Mouse (Mus musculus) cerebellum, postnatal 4 days (tissue): ENCODE data around the gene Wasf3.
"Not testable (repeated sequence)": the region's sequence is repeated elsewhere in the genome, so short reads cannot be mapped to it uniquely, and the experiment has no call there.

Source experiments
- DNase-seq, 2 experiments: peaks; one replicate each; pipeline ENCODE4 v3.0.0; 2022; ENCODE audit warnings: low spot score in 2 of 2, mixed read lengths in 1 of 2

Gene Wasf3

GRCm38 (mm10) chr5:146401012-146401411 is 16.2 kb downstream of the Wasf3 start:
- DNase-seq = not testable (repeated sequence)

DNA sequence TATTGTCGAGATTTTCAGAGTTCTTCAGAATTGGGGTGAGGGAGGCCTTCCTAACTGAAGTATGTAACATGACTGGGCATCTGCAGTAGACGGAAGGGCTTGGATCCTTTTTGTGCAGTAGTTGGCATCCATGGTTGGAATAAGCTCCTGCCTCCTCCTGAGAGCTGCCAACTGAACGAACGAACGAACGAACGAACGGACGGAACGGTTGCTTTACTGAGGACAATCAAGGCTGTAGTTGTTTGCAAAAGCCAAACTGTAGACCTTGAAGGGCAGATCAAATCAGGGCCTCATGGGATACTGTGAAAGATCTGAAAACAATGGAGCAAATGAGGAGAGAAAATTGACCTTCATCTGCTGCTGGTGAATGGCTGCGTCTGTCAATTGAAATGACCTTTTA is 17.5 kb downstream of the Wasf3 start:
- DNase-seq = no peak

DNA sequence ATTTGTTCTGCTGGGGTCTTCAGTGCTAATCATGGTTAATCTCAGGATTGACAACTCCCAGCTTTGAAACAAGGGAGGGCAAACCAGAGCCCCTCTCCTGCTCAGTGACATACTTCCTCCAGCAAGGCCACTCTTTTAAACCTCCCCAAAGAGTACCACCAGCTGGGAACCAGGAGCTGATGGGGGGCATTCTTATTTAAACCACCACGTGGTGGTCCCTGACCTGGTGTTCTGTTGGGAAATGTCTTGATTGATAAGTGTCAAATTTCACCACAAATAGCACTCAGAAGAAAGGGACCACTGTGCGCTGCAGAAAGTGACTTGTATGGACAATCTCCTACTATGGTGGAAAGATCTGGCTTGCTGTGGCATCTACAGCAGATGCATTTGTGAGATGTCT is 19.1 kb downstream of the Wasf3 start:
- no peak for DNase-seq

DNA sequence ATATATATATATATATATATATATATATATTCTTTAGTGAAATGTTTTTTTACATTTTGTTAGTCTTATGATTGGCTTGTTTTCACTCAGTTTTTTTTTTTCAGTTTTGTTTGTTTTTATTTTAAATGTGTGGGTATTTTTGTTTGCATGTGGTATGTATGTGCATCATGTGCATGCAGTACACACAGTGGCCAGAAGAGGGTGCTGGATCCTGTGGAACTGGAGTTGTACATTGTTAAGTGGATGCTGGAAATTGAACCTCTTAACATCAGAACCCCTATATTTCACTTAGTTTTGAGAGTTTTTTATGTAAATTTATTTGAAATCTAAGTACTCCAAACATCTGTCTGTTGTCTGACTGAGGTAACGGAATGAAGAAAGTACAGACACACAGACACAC is 21.3 kb downstream of the Wasf3 start:
- no peak for DNase-seq

DNA sequence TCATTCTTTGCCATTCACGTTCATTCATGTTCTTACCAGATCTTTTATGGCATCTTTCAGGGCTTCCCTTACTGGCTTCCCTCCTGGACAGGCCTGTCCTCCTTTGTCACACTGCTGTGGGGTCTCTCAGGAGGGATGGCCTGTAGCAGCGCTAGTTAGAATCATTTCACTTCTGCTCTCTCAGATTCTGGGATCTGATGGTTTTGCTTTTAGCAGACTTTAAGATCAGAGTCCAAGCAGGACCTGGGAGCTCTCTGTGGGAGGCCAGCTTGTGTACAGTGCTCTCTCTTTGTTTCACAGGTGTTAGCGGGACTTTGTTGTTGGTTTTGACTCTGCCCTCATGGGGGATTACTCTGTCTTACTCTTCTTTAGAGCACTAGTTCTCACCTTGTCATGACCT is 23.0 kb downstream of the Wasf3 start:
- no peak for DNase-seq

DNA sequence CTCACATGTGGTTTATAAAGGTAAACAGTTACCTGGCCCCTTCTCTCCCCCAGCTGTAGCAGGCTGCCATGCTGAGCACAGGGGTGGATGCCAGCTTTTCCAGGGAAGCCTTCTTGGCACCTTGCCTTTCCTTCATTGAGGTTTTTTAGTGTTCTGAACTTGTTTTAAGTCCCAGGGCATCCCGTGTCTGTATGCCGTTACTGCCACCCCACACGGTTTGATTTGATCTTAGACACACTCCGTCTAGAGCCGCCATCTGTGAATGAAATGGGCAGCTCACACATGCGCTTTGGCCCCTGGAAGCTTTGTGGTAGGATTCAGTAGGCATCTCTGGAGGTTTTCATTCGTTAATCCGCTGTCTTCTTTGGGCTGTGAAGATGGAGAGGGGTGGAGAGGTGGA is 23.8 kb downstream of the Wasf3 start:
- DNase-seq = no peak

DNA sequence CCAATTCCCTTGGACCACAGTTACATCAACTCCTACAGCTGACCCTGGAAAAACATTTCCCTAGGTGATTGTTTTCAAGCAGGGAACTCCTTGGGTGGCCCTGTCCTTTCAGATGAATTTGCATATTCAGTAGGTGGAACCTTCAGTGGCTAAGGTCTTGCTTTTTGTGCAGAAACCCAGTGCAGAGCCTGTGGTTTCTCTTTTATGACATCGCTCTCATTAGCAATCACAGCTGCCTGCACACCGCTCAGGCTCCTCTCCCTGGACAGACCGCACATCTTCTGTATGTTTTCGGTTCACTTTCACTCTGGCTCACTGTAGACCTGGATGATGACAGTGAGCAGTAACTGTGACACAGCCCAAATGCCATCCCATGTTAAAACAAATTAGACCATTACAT is 26.0 kb downstream of the Wasf3 start:
- DNase-seq = no peak

GRCm38 (mm10) chr5:146412743-146413430 is 28.1 kb downstream of the Wasf3 start:
- no peak for DNase-seq

GRCm38 (mm10) chr5:146414611-146415010 is 29.8 kb downstream of the Wasf3 start:
- DNase-seq = no peak

GRCm38 (mm10) chr5:146415218-146415617 is 30.4 kb downstream of the Wasf3 start:
- DNase-seq = no peak

DNA sequence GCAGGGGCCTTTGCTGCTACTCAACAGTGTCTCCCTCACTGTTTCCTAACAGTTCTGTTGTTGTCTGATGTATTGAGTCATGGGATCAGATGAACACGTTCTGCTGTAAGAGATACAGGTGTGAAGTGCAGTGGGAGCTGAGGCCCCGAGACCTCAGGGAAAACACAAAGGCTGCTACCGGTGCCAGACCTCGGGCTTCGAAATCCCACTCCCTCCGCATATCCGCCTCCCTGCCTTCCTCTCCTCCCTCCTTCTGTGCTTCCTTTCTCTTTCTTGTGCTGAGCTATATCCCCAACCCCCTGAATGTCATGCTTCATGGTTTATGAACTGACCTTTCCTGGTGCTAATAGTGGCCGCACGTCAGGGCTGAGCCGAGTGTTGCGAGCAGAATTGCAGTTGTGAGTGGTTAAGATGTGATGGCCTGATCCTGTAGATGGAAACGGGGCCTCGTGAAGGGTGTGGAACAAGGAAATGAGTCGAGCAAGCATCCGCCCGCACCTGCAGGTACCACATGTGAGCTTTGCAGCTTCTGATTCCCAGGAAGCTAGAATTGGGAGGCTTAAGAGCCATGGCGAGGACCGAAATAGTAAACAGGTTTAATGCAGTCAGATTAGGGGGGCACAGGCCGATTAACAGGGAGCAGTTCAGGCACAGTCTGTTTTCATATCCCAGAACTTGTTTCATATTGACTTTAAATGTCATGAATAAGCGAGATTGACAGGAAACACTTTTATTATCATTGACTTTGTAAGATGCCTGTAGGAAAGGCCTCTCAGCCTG is 31.7 kb downstream of the Wasf3 start:
- DNase-seq = no peak

GRCm38 (mm10) chr5:146418092-146418491 is 33.3 kb downstream of the Wasf3 start:
- DNase-seq = peak in 1 of 2 experiments; percentile 62

GRCm38 (mm10) chr5:146420081-146420480 is 35.3 kb downstream of the Wasf3 start:
- peak in 1 of 2 experiments; percentile 37 for DNase-seq

DNA sequence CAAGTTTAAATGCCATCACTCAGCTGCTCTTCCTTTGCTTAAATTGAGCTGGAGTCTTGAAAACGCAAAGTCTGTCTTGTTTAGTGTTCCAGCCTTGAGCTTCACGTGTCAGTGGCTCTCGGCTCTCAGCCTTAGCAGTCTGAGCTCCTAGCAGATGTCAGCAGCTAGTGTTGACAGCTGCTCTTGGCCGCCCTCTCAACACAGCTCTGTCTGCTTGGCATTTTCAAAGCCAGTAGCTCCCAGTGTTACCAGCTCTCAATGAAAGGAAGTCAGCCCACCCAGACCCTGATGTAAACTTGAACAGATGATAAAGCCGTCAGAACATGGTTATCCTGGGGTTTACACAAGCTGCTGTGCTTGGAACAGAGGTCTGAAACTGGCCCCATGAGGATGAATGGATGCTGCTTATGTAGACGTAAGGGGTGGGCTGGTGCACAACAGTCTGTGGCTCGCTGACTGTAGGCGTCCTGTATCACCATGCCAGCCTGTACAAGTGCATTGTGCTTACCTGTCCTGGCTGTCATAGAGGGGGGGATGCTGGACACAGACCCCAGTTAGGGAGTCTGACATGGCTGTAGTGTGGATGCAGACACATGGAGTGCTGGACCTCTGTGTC is 40.0 kb downstream of the Wasf3 start:
- peak in 1 of 2 experiments; percentile 47 for DNase-seq

DNA sequence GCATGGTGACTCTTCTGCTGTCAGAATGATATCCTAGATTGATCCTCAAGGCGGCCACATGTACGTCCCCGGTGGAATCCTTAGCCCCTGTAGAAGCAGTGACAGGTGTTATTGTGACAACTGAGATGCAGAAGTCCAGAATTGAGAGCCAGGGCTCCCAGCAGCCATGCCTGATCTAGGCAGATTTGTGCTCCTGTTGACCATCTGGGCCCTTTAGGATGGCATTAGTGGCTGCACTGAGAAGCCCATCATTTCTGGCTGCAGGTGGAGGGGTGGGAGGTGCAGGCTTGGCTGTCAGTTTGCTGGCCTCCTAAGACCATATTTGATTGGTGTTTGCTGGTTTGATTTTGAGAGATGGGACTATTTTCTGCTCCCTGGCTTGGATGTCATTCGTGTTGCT is 40.9 kb downstream of the Wasf3 start:
- DNase-seq = peak in 1 of 2 experiments; percentile 47

DNA sequence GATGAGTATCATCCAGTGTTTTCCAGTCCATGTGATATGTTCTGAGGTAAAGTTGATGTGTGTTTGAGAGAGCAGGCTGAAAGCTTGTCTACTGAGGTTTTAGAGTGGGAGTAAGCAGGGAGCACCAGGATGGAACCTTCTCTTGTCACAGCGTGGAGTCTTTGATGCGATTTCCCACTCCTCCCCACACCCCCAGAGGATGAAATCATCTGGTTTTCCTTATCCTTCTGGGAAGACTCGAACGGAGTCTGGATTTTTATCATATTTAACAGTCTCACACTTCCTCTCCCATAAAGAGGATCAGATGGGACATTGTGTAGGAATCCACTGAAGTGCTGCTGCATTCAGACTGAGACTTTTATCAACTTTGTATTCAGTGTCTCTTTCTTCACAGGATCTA is 43.3 kb downstream of the Wasf3 start:
- DNase-seq = no peak

DNA sequence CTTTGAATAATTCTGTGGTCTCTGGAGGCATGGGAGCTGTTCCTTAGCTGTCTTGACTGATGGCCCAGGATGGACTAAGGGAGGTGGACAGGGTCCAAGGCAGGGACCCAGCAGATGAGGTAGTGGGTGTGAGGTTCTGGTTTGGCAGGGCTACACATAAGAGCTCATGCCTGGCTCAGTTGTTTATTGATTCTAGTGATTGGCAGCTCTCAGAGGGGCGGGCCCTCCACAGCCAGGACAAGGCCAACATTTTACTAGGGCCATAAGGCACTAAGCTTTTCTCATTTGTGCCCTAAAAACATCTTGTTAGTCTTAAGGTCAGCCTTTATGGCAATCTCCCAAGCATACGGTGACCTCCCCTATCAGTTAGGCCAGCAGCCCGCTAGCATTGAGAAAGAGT is 47.0 kb downstream of the Wasf3 start:
- DNase-seq = no peak

DNA sequence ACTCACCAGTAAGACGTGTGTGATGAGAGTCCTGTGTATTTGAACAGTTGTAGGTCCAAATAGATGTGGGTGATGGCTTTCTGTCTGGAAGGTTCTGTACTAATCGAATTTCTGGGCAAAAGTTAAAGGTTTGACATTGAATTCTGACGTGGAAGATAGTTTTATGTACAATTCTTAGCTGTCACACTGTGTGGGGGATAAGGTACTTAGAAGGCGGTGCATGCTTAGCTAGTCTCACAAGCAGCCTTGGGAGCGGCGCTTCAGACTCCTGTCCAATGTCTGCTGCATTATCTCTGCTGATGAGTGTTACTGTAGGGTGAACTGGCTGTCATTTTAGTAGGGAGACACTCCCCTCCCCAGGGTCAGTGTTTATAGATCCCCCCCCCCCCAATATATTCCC is 47.7 kb downstream of the Wasf3 start:
- DNase-seq = no peak

- DNase-seq = no peak
These were observed 50.5 kb downstream of the Wasf3 start for GRCm38 (mm10) chr5:146435316-146435715.

- DNase-seq = no peak
These were observed 52.0 kb downstream of the Wasf3 start for GRCm38 (mm10) chr5:146436796-146437195.

DNA sequence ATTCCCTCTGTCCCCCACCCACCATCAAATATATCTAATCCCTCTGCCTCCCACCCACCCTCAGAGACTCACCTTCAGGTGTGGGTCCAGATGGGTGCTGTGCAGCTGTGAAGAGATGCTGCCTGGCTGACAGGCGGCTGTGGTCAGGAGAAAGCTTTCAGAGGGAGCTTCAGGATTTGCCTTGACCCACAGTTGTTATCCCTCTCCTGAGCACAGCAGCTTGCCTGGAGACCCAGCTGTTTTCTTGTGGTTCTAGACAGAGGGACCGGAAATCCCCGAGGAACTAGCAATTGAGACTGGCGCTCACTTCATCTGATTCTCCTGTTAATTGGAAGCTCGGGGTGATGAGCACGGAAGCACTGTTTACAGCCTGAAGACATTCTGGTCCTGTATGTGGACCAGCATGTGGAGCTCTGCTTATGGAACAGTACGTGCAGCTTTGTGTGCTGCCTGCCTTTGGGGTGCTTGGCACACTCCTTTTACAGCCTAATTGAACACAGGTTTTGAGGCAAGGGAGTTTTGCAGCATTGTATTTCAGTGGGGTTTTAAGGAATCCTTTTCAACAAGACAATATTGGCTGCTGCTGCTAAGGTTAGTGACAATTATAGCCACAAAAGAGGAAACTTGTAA is 54.5 kb downstream of the Wasf3 start:
- DNase-seq = no peak

DNA sequence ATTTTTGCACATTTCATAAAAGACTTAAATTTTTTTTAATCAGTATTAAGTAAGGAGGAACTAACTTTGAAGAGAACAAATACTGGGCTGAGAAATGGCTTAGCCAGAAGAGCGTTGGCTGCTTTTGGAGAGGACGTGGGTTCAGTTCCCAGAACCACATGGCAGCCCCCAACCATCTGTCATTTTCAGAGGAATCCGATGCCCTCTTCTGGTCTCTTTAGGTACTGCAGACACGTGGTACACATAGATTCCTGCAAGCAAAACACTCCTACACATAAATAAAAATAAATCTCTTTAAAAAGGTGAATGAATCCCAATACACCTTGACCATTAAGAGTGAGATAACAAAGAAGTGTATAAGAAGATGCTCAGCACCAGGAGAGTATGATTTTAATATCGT is 55.5 kb downstream of the Wasf3 start:
- DNase-seq = no peak
